Mouse (Mus musculus) urinary bladder, postnatal 14 days (tissue): ENCODE measurements at regions not wholly inside any gene's neighbourhood (a gene's known extent, or its start where the extent isn't known, plus 50 kb on each side); places are given as distances from the start of the nearest gene placed in this dataset.

ENCODE experiments used
- DNase-seq: peaks from one replicate; pipeline ENCODE4 v3.0.0; 2021; ENCODE audit warnings: low spot score

DNA sequence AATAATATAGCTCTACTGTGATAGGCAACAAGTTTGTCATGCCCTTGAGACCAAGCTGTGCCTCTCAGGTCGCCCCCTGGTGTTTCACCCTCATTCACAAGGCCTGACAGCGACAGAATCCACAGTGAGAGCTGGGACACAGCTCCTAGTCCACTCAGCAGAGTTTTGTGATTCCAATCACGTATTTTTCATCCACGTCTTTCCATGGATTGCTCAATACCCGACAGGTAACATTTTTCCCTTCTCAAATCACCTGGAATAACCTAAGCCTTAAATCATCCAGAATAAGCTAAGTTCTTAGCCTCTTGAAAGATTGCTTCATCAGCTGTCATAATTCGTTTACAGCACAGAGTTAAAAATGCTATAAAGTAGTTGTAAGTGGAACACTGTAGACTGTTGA lies 211.3 kb downstream of the Ccdc91 start:
- no peak for DNase-seq

DNA sequence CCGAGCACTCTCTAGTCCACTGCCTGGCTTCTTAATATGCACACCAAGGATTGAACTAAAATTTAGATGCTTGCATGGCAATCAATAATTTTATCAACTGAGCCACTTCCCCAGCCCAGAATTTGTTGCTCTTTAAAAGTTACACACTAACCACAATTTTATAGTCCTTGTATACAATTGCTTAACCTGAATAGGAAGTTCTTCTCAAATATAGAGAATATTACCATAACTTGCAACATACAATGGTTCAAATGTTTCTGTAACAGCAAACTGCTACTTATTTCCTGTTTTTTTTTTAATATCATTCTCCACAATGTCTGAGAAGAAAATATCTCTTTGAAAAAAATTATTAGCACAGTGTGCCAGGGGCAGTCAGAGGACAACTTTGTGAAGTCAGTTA lies 222.6 kb downstream of the Ccdc91 start:
- no peak for DNase-seq

DNA sequence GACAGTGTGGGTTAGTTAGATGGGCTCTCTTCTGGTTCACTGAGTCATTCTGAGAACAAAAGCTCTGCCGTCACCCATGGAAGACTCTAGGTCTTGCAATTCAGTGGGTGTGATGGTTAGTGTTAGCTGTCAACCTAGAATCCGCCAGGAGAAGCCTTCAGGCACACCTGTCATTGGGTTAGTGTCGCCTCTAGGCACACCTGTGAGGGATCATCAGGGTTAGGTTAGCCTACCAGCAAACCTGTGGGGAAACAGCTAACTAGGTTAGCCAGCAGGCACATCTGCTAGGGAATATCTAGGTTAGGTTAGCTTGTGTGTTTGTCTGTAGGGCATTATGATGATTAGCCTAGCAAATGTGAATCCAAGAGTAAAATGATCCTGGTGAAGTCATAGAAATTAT lies 223.8 kb downstream of the Ccdc91 start:
- DNase-seq, result no peak

DNA sequence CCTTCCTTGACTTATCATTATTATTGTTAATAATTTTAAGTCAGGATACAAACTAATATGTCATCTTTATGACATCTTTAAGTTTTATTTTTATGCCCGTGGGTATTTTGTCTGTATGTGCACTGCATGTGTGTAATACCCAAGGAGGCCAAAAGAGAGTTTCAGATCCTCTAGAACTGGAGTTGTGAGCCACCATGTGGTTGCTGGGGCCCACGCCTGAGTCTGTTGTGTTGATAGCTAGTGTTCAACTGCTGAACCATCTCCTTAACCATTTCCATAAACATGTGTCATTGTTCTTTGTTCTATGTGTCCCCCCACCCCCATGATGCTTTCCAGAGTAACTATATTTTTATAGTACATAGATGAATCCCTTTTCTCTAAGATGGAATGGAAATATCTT lies 225.0 kb downstream of the Ccdc91 start:
- DNase-seq, result no peak

DNA sequence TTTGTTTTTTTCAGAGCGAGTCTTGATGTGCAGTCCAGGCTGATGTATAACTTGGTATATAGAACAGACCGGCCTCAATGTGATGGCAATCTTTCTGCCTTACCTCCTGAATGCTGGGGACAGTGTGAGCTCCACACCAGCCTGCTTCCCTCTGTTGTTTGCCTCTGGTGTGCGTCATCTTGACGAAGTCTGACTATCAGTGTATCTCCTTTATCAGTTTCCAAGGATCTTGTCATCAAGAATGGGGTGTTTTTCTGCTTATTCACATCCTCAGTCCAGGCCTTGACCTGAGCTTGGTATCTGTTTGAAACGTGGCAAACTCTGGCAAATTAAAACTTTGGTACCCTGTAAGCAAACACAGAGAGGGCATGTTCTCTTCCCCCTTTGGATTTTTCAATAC lies 226.3 kb downstream of the Ccdc91 start:
- DNase-seq, result no peak

DNA sequence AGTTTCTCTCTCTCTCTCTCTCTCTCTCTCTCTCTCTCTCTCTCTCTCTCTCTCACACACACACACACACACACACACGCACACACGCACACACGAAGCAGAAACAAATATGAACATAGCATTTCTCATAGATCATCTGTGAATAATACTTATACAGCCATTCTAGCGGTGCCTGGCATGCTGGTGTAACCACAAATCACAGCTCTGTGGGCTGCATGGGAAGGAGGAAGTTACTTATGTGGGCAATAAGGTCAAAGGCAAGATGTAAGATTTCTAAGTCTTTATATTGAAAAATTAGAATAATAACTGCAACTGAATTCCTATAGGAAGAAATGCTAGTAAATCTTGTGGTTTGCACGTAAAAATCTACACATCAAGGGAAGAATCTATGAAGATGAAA lies 228.7 kb downstream of the Ccdc91 start:
- no peak for DNase-seq

DNA sequence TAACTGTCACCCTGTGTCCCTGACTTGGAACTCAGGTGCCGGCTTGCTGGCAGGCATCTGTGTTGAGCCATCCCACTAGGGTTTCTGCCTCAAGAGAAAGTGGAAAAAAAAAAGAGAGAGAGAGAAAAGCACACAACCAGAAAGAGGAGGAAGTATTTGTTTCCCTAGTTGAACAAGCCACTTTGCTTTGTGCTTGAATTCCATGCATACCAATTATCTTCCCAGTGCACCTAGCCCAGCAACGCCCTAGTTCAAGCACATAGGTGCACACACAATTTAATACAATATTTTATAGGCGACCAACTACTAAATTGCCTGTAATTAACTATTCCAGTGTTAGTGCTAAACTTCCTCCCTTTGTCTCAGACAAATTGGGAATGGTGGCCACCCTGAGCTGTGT lies 230.3 kb downstream of the Ccdc91 start:
- DNase-seq, result no peak

DNA sequence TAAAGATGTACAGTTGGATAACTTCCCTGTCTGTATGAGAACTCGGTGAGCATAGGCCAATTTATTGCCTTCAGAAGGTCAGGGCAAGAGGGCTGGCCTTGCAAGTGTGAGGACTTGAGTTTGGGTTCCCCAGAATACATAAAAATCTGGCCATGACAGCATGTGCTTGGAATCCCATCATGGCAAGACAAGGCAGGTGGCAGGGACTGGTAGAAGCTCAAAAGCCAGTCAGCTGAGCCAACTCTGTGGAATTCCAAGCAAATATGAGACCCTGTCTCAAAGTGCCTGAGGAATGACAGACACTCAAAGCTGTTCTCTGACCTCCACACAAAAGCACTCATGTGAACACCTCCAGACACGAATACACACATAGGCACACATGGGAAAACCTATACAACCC lies 231.1 kb downstream of the Ccdc91 start:
- DNase-seq, result no peak

DNA sequence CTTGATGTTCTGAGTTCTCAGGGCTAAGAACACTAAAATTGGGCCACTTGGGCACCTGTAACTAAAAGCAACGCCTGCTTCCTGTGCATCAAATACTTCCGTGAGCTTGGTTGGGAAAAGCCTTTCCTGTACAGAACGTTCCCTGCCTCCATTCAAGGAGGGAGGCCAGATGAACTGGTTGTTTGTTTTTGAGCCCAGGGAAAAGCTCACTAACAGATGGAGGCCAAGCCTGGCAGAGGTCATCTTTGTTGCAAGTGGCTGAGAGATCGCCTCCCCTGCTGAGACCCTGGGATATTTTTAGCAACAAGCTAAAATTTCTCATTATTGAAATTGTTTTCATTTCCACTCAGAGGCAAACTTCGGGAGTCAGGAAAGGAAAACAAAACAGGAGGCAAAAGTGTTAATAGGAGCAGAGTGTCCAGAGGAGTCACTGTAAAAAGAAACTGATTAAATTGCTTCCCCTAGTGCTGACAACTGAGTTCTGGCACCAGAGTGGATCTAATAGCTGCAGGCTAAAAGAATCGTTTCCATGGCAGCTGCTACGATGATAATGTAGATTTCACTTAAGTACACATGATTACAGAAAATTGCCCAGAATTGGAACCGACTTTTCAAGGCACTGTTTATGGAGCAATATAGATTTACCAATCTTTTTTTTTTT lies 242.6 kb downstream of the Ccdc91 start:
- no peak for DNase-seq

DNA sequence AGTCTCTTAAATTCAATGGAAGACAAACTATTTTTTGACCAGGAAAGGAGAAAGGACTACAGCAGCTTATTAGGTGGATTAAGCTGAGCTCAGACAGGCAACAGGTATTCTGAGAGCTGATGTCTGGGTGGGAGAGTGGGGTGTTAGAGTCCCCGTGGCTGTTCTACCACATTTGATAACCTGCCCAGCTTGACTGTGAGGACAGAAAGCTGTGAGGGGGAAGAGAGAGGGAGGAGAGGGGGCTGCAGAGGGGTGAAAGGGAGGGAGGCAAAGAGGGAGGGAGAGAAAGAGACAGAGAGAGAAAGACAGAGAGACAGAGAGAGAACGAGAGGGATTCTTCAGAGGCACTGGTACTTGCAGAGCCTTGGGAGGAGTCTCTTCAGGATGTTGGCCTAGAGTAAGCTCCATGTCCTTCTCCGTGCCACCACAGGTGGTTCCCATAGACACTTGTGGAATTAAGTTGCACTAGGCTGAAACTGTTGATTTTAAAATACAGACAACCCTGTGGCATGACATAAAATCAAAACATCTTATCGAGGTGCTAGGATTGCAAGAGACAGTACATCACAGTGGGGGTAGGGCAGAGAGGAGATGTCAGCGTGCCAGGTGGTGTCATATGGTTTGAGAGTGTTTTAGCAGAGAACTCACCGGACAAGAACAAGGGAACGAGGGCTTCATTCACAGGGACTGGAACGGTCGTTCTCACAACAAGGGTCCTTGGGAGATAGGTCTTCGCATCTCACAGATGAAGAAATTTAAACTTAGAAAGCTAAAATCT lies 243.3 kb downstream of the Ccdc91 start:
- no peak for DNase-seq

DNA sequence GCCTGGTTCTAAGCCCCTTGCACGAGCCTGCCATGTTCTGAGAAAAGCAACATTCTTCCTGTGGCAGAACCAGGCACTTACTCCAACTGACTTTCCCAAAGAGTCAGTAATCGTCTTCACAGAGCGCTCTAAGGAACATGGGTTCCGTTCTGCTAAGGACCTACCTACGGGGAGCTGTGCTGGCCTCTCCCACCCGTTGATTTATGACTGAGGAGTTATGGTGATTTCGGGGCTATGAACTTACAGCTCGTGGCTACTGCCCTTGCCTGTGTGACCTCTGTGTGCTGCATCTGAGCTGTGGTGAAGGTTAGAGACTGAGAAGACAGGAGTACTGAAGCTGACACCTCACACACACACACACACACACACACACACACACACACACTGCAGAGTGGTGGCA lies 243.9 kb downstream of the Ccdc91 start:
- DNase-seq, result no peak

DNA sequence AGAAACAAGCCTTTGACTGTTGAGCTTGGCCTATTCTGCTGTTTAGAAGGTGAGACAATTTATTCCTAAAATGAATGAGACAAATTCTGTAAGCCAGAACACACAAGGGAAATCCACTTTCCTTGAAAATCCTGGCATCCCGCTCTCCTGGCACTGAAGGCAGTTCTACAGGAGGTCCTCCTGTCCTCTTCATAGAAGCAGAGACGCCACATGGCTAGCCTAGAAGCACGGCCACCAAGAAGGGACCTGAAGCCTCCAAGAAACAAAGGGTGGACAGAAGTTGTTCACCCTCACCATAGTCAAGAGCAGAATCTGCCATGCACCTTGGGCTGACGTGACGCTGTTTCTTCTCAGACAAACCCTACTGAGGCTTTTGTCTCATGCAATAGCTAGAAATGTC lies 247.7 kb downstream of the Ccdc91 start:
- no peak for DNase-seq

DNA sequence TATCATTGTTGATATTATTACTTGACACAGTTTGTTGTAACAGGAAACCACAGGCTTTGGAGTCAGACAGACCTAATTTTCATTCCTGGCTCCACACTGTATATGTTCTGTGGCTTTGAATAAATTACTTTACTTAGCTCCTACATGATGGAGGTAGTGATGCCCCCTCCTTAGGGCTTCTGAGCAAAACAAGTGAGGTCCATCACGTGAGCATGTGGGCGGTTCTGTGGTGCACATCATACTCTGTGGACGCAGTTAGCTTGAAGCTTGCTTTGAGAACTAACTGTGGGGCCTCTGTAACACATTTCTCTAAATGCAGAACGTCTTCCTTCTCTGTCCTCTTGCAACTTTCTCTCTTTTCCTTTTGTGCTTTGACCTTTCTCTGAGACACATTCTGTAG lies 251.4 kb downstream of the Ccdc91 start:
- DNase-seq, result no peak

DNA sequence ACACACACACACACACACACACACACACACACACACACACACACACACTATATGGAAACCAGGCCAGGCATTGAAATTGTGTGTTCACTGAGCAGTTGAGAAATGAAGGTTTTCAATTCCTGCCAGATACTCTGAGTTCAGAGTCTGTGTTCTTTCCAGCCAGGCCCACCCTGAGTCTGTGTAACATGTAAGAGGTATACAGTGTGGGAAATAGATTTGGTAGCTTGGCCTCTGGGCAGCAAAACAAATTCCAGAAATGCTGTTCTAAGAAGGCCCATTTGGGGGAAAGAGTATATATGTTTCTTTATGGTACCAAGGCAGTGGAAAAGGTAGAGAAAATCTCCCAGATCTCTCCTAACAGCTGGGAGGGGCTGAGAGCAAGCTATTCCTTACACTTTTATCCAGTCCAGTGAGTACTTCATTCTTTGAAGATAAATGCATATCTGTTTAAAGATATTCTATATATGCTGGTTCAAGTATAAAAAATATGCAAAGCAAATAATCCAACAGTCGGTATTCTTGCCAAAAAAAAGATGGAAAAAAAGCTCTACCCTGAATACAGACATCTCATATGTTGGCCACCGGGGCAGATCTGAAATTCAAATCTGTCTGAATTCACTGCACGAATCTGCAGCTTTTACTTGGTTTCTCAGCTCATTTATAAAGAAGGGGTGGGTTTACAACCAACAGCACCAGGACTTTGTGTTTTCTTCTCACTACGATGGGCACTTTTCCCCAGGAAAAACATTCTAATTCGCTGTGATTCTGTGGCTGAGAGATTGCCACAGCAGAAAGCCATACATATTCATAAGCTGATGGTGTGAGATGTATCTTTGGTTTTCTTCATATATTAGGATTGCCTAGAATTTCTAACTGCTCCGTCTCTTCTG lies 252.3 kb downstream of the Ccdc91 start:
- DNase-seq, result no peak

DNA sequence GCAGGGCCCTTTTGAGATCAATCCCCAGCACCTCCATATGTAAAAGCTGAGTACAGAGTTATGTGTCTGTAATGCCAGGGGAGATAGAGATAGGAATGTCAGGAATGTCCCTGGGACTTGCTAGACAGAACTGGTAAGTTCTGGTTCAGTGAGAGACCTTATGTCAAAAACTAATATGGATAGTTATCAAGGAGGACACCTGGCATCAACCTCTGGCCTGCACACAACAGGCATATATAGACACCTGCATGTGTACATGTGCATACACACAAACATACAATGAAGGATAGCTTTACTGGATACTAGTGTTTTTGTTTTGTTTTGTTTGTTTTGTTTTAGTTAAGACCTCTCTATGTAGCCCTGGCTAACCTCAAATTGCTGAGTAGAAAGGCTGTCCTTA lies 254.1 kb downstream of the Ccdc91 start:
- no peak for DNase-seq

DNA sequence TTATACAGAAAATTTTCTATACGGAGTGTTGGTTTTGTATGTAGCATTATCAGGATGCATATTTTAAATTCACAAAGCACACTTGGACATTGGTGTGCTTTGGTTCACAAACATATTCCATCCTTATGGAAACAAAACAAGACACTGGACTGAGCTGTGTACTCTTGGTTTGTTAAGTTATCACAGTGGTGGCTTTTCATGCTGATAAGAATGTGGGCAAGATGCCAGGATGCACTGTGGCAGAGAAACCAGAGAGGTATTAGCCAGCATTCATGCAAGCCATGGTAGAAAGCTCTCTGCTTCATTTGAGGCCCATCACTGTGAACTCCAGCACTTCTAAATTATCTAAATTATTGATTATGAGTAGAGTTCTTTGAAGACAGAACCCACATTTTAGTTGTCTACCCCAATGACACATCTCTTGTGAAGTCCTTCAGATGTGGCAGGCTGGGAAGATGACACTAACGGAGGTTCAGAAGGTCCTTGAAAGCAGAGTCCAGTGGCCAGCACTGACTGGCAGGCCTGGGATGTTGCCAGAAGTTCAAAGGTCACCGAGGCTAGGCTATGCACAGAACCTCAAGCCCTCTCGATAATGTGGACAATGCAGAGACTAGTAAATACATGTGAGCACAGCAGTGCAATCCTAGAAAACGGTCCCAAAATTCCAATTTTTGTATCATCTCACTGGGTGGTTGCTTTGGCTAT lies 263.1 kb downstream of the Ccdc91 start:
- no peak for DNase-seq

DNA sequence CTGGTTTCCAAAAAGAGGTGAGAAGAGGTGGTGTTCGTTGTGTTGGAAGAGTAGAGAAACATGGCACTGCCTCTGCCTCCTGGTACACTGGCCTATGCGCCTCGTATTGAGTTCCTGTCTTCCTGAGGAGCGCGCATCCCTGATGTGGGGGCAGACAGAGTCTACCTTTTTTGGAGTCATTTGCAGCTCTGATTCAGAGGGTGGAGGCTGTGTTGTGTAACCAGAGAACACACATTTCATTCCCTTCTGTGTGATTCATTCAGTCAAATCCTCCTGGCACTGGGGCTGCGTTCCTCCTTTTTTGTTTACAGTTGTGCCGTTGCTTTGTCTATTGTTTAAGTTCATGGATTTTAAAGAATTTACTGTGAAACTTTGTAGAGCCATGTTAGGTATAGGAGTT lies 265.8 kb downstream of the Ccdc91 start:
- DNase-seq, result peak; percentile 55

DNA sequence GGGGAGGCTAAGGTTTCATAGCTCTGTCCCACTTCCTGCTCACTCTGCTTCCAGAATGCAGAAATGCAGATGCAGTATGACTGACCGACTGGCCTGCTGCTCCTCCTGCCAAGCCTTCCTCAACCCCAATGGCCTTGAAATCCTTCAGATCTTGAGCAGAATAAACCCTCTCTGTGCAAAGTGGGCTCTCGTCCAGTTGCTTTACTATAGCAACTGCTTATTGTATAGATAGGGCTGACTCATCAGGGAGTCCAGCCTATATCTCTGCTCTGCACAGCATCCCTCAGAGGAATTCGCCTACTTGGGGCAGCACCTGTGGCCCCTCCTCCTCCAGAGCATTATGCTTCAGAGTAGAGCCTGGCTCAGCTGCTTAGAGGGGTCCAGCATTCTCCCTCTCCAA lies 268.5 kb downstream of the Ccdc91 start:
- no peak for DNase-seq

DNA sequence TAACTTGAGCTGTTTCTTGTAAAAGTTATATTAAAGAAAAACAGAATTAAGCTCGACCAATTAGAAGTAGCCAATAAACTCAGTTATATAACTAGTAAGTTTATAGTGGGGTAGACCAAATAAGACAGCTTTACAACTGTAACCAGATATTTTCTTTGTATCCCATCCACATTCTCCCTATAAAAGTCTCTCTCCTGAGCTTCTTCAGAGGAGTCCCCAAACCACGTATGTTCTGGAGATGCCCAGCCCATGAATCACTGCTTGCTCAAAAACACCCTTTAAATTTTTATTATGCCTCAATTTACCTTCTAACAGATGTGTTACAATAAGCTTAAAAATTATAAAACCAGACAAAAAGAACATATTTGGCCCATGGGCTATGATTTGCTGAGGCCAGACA lies 270.1 kb downstream of the Ccdc91 start:
- DNase-seq, result no peak

DNA sequence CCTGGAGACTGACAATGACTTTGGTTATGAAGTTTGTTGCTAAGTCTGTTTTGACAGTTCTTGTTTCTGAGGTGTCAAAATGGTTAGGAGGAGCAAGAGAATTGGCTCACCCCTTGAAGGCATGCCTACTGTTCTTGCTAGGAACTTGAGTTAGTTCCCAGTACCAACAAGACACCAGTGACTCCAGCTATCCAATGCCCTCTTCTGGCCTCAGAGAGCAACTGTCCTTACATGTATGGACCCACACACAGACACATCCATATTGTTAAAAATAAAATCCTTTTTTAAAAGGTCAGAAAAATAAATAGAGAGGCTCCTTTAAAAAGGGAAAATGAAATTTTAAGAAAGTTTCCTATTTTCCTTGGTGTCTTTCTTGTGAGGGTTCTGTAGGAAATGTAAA lies 272.3 kb downstream of the Ccdc91 start:
- DNase-seq, result no peak

DNA sequence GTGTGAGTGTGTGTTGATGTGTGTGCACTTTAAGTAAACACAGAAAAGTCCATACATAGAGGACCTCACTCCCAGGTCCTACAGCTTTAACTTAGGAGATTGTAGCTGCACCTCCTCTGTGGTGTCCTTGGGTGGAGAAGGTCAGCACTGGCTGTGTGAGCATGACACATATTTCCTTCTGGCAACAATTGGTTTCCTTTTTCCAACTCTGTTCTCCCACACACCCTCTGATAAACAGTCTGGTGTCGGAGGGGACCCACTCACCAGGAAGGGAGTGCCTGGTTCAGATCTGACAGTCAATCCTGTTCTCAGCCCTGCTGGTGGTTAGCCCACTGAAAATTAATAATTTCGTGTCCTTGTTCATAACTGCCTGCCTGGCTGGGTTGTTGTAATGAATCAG lies 276.7 kb downstream of the Ccdc91 start:
- no peak for DNase-seq

DNA sequence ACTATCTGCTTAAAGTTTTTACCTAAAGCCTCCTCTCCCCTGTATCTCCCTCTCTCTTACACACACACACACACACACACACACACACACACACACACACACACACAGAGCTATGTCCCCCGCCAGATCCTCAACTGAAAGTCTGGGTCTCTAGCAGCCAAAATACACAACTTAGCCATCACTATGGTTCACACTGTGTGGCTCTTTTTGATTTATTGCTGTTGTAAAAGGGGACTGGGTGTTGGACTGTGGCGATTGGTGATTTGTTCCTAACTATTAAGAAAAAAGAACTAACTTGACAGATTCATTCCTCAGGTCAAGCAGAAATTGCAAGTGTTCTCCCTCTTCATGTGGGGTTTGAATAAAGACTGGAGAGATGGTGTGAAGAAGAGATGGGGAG lies 278.2 kb downstream of the Ccdc91 start:
- DNase-seq, result no peak
